Mouse (Mus musculus) cerebellum, adult 2 months (tissue): Measurements from ENCODE around the gene Lypla2. TPM values are rescaled to one million over a fixed set of nuclear protein-coding genes. Genes with fewer than 3 reads are reported as not detected.
A peak's percentile ranks its signal among the peaks of the same experiment; 100 is the strongest.

ENCODE experiments used
- DNase-seq, 2 experiments: peaks; one replicate each; pipeline ENCODE4 v3.0.0; 2021
- H3K27ac ChIP-seq: fragments of 200-500 bp; 2 replicates; pipeline ENCODE4 v1.5.1; 2012; ENCODE audit warnings: low read length, control low read depth, inconsistent platforms; ENCODE audit not compliant: insufficient read depth
- H3K27me3 ChIP-seq: fragments of 200-500 bp; 2 replicates; pipeline ENCODE4 v1.6.1; 2012; ENCODE audit warnings: inconsistent platforms, mild to moderate bottlenecking, low read length, moderate library complexity; ENCODE audit not compliant: control insufficient read depth, insufficient read depth
- H3K4me1 ChIP-seq: fragments of 200-500 bp; 2 replicates; pipeline ENCODE4 v1.6.1; 2011; ENCODE audit warnings: low read length; ENCODE audit not compliant: control insufficient read depth, insufficient read depth
- H3K4me3 ChIP-seq: fragments of 200-500 bp; replicated peaks from 2 replicates; pipeline ENCODE3; 2011; ENCODE audit warnings: mild to moderate bottlenecking, low read depth, low read length, control low read depth; ENCODE audit not compliant: insufficient read depth
- CTCF ChIP-seq: fragments of 200-500 bp; IDR thresholded peaks from 2 replicates; pipeline ENCODE4 v1.5.1; 2011; ENCODE audit warnings: low read depth, mild to moderate bottlenecking, control low read depth, low read length, moderate library complexity, borderline replicate concordance; ENCODE audit not compliant: insufficient read depth
- POLR2A ChIP-seq: fragments of 200-500 bp; IDR thresholded peaks from 2 replicates; pipeline ENCODE4 v1.6.1; 2011; ENCODE audit warnings: low read length, control low read depth, borderline replicate concordance; ENCODE audit not compliant: insufficient read depth
- WGBS: fragments of 180-500 bp; shearing (Covaris S2); methylation state at CpG from one replicate; pipeline ENCODE4 v1.1.7; 2018; 5-methylcytosine and 5-hydroxymethylcytosine counted together
- polyA plus RNA-seq: library from polyadenylated mRNA; depleted of rRNA; stranded (reverse); fragments of >200 nt; gene quantifications from 2 replicates; pipeline ENCODE4 v1.2.3, GENCODE M21; 2012

Gene Lypla2
- polyA plus RNA-seq, 1 experiment: 123 TPM

GRCm38 (mm10) chr4:135971805-135972555 lies 446 bp downstream of the Lypla2 start:
- WGBS: 2% methylated on average over 33 of the region's 35 CpGs
- no peak for TF ChIP-seq CTCF
- TF ChIP-seq POLR2A: no peak
- Histone ChIP-seq H3K4me1 (peaks cover 4% of the 10 kb centered on the region), H3K4me3 (peak overlapping the region; percentile 91), H3K27me3 (no peaks in the 10 kb centered on the region), H3K27ac (0 out of 2 replicates have a peak overlapping the region, but pooled peaks have one; percentile 27)
- DNase-seq: peak in 1 of 2 experiments; percentile 33

GRCm38 (mm10) chr4:135970585-135970984 lies 1.8 kb downstream of the Lypla2 start:
- no peak overlapping the region for H3K4me3 ChIP-seq
- peaks cover 4% of the 10 kb centered on the region for H3K4me1 ChIP-seq
- no peak for DNase-seq
- H3K27ac ChIP-seq: no peak overlapping the region
- 75% methylated on average over 11 of the region's 11 CpGs for WGBS
- no peaks in the 10 kb centered on the region for H3K27me3 ChIP-seq
- TF ChIP-seq POLR2A (no peak), CTCF (no peak)

- Histone ChIP-seq H3K4me3 (no peak overlapping the region), H3K27me3 (no peaks in the 10 kb centered on the region), H3K4me1 (peaks cover 4% of the 10 kb centered on the region), H3K27ac (no peak overlapping the region)
- TF ChIP-seq CTCF (no peak), POLR2A (no peak)
- WGBS: 62% methylated on average over 13 of the region's 13 CpGs
- no peak for DNase-seq
Measured at GRCm38 (mm10) chr4:135969070-135969750, 3.2 kb downstream of the Lypla2 start.

GRCm38 (mm10) chr4:135968271-135968869 lies 4.1 kb downstream of the Lypla2 start:
- Histone ChIP-seq H3K27me3 (no peaks in the 10 kb centered on the region), H3K4me1 (peaks cover 4% of the 10 kb centered on the region), H3K27ac (no peak overlapping the region), H3K4me3 (no peak overlapping the region)
- 58% methylated on average over 19 of the region's 19 CpGs for WGBS
- DNase-seq: no peak
- TF ChIP-seq POLR2A: no peak
- TF ChIP-seq CTCF: no peak

GRCm38 (mm10) chr4:135967086-135967760 lies 5.2 kb downstream of the Lypla2 start:
- peaks cover 6% of the 10 kb centered on the region for H3K4me1 ChIP-seq

GRCm38 (mm10) chr4:135966283-135966682 lies 6.1 kb downstream of the Lypla2 start:
- no peak for DNase-seq
- Histone ChIP-seq H3K4me1 (peaks cover 4% of the 10 kb centered on the region), H3K27me3 (no peaks in the 10 kb centered on the region), H3K4me3 (no peak overlapping the region), H3K27ac (no peak overlapping the region)
- 87% methylated on average over 16 of the region's 16 CpGs for WGBS
- TF ChIP-seq CTCF (no peak), POLR2A (no peak)

More at GRCm38 (mm10) chr4:135967086-135967760, 5.2 kb downstream of the Lypla2 start:
- Histone ChIP-seq H3K27ac (no peak overlapping the region), H3K27me3 (no peaks in the 10 kb centered on the region), H3K4me3 (no peak overlapping the region)
- DNase-seq: no peak
- TF ChIP-seq POLR2A (no peak), CTCF (no peak)
- WGBS: 66% methylated on average over 18 of the region's 18 CpGs

GRCm38 (mm10) chr4:135965113-135965512 lies 7.3 kb downstream of the Lypla2 start:
- H3K27me3 ChIP-seq: no peaks in the 10 kb centered on the region
- H3K4me1 ChIP-seq: peaks cover 6% of the 10 kb centered on the region; the same call in 1 of the 2 replicates
- 80% methylated on average over 9 of the region's 9 CpGs for WGBS
- TF ChIP-seq POLR2A (no peak), CTCF (no peak)
- no peak overlapping the region for H3K27ac ChIP-seq
- no peak overlapping the region for H3K4me3 ChIP-seq
- no peak for DNase-seq
